Mouse (Mus musculus) testis, adult 2 months (tissue): ENCODE results near the gene Fxr2. TPM values are rescaled to one million over a fixed set of nuclear protein-coding genes. Genes with fewer than 3 reads are reported as not detected.
A peak's percentile ranks its signal among the peaks of the same experiment; 100 is the strongest.

ENCODE experiments used
- H3K27ac ChIP-seq: fragments of 200-500 bp; 2 replicates; pipeline ENCODE4 v1.5.1; 2012; ENCODE audit warnings: low read depth, low read length; ENCODE audit not compliant: control insufficient read depth, insufficient read depth
- H3K27me3 ChIP-seq: fragments of 200-500 bp; 2 replicates; pipeline ENCODE4 v1.6.1; 2012; ENCODE audit warnings: mild to moderate bottlenecking, low read length, moderate library complexity; ENCODE audit not compliant: control insufficient read depth, insufficient read depth
- H3K36me3 ChIP-seq: fragments of 200-500 bp; 2 replicates; pipeline ENCODE4 v1.6.1; 2012; ENCODE audit warnings: mild to moderate bottlenecking, low read length; ENCODE audit not compliant: control insufficient read depth, insufficient read depth
- H3K4me1 ChIP-seq: fragments of 200-500 bp; 2 replicates; pipeline ENCODE4 v1.6.1; 2012; ENCODE audit warnings: low read length; ENCODE audit not compliant: control insufficient read depth, insufficient read depth
- H3K4me3 ChIP-seq: fragments of 200-500 bp; 2 replicates; pipeline ENCODE4 v1.5.1; 2012; ENCODE audit warnings: low read depth, mild to moderate bottlenecking, low read length, moderate library complexity, mixed read lengths; ENCODE audit not compliant: control insufficient read depth
- CTCF ChIP-seq: fragments of 200-500 bp; IDR thresholded peaks from 2 replicates; pipeline ENCODE4 v1.5.1; 2012; ENCODE audit warnings: low read depth, mild to moderate bottlenecking, inconsistent platforms, low read length, moderate library complexity; ENCODE audit not compliant: control insufficient read depth, insufficient read depth, insufficient replicate concordance
- POLR2A ChIP-seq: fragments of 200-500 bp; IDR thresholded peaks from 2 replicates; pipeline ENCODE4 v1.6.1; 2012; ENCODE audit warnings: low read depth, mild to moderate bottlenecking, inconsistent platforms, low read length, moderate library complexity; ENCODE audit not compliant: control insufficient read depth
- polyA plus RNA-seq: library from polyadenylated mRNA; depleted of rRNA; stranded (reverse); fragments of >200 nt; gene quantifications from 2 replicates; pipeline ENCODE4 v1.2.3, GENCODE M21; 2012

The Fxr2 gene
- polyA plus RNA-seq, 1 experiment: 63.3 TPM

- H3K27me3 ChIP-seq: no peaks in the 10 kb centered on the region
- no peak overlapping the region for H3K4me3 ChIP-seq
- TF ChIP-seq POLR2A (no peak), CTCF (no peak)
- H3K4me1 ChIP-seq: no peaks in the 10 kb centered on the region
- H3K27ac ChIP-seq: no peak overlapping the region
- H3K36me3 ChIP-seq: peaks cover 9% of the 10 kb centered on the region
Observed at GRCm38 (mm10) chr11:69645860-69646259, 13.1 kb downstream of the Fxr2 start.

- H3K27me3 ChIP-seq: no peaks in the 10 kb centered on the region
- H3K4me1 ChIP-seq: peaks cover 18% of the 10 kb centered on the region
- no peak overlapping the region for H3K4me3 ChIP-seq
- H3K27ac ChIP-seq: no peak overlapping the region
- TF ChIP-seq POLR2A: no peak
- TF ChIP-seq CTCF: no peak
- peaks cover 14% of the 10 kb centered on the region for H3K36me3 ChIP-seq
Observed at GRCm38 (mm10) chr11:69653399-69653798, 20.6 kb downstream of the Fxr2 start.

GRCm38 (mm10) chr11:69654760-69655159 is 22.0 kb downstream of the Fxr2 start:
- TF ChIP-seq CTCF (no peak), POLR2A (no peak)
- H3K4me3 ChIP-seq: no peak overlapping the region
- peaks cover 11% of the 10 kb centered on the region for H3K36me3 ChIP-seq
- no peaks in the 10 kb centered on the region for H3K27me3 ChIP-seq
- peaks cover 18% of the 10 kb centered on the region for H3K4me1 ChIP-seq
- peak overlapping the region; percentile 16; the same call in 1 of the 2 replicates for H3K27ac ChIP-seq

- peak within 1 kb of the TSS; percentile 27; the same call in 1 of the 2 replicates for H3K27ac ChIP-seq
- peaks cover 18% of the 10 kb centered on the region for H3K4me1 ChIP-seq
- H3K36me3 ChIP-seq: peaks cover 11% of the 10 kb centered on the region
- peak within 1 kb of the TSS; percentile 21 for H3K4me3 ChIP-seq
- TF ChIP-seq CTCF (peak; percentile 51; the same call in 1 of the 2 replicates), POLR2A (no peak)
- H3K27me3 ChIP-seq: no peaks in the 10 kb centered on the region
Observed at GRCm38 (mm10) chr11:69655264-69656064, 22.7 kb downstream of the Fxr2 start, which contains the start of gene Sox15. Gene Sox15 (plus strand): TSS chr11:69655314.

- no peak for TF ChIP-seq CTCF
- TF ChIP-seq POLR2A: no peak
- peaks cover 8% of the 10 kb centered on the region for H3K36me3 ChIP-seq
- no peaks in the 10 kb centered on the region for H3K27me3 ChIP-seq
- H3K27ac ChIP-seq: no peak overlapping the region
- H3K4me1 ChIP-seq: peaks cover 18% of the 10 kb centered on the region
- H3K4me3 ChIP-seq: no peak overlapping the region
Observed at GRCm38 (mm10) chr11:69656065-69656455, 23.3 kb downstream of the Fxr2 start.

- TF ChIP-seq POLR2A (no peak), CTCF (peak; percentile 45; the same call in 1 of the 2 replicates)
- Histone ChIP-seq H3K27ac (no peak overlapping the region), H3K27me3 (no peaks in the 10 kb centered on the region), H3K4me1 (peaks cover 18% of the 10 kb centered on the region), H3K4me3 (no peak overlapping the region), H3K36me3 (peaks cover 5% of the 10 kb centered on the region; the same call in 1 of the 2 replicates)
Observed at GRCm38 (mm10) chr11:69656617-69657461, 24.0 kb downstream of the Fxr2 start.

GRCm38 (mm10) chr11:69657462-69657881 is 24.7 kb downstream of the Fxr2 start:
- TF ChIP-seq POLR2A: no peak
- no peak for TF ChIP-seq CTCF
- Histone ChIP-seq H3K36me3 (no peaks in the 10 kb centered on the region), H3K27ac (no peak overlapping the region), H3K27me3 (no peaks in the 10 kb centered on the region), H3K4me1 (peaks cover 18% of the 10 kb centered on the region), H3K4me3 (no peak overlapping the region)
